Mouse (Mus musculus) lung, postnatal 25 days (tissue): ENCODE data around the gene Nid1.
"Not testable (repeated sequence)": the region's sequence is repeated elsewhere in the genome, so short reads cannot be mapped to it uniquely, and the experiment has no call there.

Experiments
- DNase-seq: peaks from one replicate; pipeline ENCODE4 v3.0.0; 2022; ENCODE audit warnings: low spot score

Nid1 gene

GRCm38 (mm10) chr13:13493517-13493916, 56.2 kb downstream of the Nid1 start:
- DNase-seq, result no peak

DNA sequence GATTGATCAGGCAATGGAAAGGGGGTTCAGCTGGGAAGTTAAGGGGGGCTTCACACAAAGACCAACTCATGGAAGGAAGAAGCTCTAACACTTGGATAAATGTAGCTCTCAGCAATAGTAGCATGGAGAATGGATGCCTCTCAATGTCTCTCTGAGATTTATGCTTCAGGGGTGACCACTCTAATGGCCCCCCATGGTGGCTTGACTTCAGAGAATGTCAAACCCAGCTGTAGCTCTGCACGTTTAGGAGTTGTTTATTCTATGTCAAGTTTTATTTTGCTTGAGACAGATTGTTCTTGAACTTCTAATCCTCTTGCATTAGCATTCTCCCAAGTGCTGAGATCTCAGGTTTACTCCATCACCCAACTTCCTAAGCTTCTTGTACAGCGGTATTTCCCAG, 60.7 kb downstream of the Nid1 start:
- no peak for DNase-seq

- DNase-seq, result no peak
Observed at GRCm38 (mm10) chr13:13502406-13502805, 65.1 kb downstream of the Nid1 start.

GRCm38 (mm10) chr13:13503695-13504386, 66.5 kb downstream of the Nid1 start:
- DNase-seq, result peak; percentile 48

DNA sequence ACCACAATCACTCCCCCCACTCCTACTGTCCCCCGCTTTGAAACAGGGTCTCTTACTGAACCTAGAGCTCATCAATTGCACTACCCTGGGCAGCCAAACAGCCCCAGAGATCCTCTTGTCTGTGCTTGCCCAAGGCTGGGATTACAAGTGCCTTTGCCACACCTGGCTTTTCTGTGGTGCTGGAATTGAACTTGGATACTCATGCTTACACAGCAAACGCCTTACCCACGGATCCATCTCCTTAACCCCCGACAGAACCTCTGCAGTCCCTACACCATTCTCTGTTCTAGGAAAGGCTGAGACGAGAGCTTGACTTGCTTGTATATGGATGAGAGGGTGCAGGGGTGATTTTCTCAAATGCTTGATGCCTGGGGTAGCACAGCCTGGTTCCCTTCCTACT, 67.7 kb downstream of the Nid1 start:
- no peak for DNase-seq

DNA sequence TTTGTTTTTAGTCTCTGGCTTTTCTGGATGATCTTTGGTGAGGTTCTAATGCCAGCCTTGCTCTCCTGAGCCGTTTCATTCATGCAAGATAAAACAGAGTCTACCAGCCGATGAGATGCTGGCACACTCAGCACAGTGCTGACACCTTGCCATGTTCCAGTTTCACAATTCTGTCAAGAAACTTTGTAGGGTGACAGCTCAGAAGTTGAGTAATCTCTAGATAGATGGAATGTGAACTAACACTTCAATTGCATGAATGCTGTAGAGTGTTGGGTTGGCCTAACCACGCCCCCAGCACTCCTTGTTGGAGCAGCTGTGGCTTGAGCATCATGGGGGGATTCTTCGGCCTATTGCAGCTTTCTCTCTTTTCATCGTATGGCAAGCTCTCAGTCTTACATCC, 69.2 kb downstream of the Nid1 start:
- peak; percentile 53 for DNase-seq

DNA sequence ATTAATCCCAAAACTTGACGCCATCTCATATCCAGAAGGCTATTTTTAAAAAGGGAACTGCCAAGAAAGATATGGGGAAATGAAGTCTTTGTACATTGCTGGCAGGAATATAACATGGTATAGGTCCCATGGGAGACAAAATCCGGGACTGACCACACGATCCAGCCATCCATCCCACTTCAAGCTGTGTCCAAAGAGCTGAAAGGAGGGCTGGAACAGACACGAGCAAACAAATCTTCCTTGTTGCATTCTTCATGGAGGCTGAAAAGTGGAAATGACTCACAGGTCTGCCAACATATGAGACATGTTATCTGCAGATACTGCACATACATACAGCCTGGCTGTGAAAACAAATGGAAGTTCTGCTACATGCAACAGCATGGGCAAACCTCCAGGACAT, 77.5 kb downstream of the Nid1 start:
- no peak for DNase-seq

DNA sequence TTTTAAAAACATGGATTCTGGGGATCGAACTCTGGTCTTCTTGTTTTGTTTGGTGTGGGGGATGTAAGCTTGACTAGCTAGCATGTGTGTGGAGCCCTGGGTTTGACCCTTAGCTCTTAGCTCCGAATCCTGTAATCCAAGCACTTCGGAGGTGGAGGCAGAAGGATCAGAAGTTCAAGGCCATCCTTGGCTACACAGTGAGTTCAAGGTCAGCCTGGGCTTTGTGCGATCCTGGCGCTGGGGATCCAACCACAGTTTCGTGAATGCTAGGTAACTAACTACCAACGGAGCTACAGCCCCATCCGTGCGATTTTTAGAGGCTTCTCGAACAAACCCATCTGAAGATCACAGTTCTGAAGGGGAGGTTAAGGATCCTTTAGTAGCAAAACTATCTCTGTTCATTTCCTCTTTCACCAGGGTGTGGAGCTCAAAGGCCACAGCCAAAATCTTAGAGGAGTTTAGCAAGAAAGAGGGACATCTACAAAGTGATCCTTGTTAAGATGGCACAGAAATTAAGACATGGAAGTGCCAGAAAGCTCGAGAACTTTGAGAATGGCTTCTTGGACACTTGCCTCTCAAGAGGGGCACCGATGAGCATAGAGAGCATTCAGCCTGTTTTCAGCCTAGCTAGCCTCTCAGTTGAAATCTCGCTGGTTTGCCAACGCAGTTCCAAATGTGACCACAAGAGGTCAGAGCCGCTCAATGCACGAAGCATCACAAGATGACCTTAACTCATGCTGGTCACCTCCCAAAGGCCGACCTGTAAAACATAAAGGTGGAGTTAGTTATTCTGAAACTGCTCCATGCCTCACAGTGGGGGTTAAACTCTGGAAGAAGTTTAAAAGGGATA, 79.2 kb downstream of the Nid1 start:
- DNase-seq, result peak; percentile 88

- no peak for DNase-seq
Observed at GRCm38 (mm10) chr13:13518114-13518513, 80.8 kb downstream of the Nid1 start.

GRCm38 (mm10) chr13:13520436-13520835, 83.1 kb downstream of the Nid1 start:
- no peak for DNase-seq

DNA sequence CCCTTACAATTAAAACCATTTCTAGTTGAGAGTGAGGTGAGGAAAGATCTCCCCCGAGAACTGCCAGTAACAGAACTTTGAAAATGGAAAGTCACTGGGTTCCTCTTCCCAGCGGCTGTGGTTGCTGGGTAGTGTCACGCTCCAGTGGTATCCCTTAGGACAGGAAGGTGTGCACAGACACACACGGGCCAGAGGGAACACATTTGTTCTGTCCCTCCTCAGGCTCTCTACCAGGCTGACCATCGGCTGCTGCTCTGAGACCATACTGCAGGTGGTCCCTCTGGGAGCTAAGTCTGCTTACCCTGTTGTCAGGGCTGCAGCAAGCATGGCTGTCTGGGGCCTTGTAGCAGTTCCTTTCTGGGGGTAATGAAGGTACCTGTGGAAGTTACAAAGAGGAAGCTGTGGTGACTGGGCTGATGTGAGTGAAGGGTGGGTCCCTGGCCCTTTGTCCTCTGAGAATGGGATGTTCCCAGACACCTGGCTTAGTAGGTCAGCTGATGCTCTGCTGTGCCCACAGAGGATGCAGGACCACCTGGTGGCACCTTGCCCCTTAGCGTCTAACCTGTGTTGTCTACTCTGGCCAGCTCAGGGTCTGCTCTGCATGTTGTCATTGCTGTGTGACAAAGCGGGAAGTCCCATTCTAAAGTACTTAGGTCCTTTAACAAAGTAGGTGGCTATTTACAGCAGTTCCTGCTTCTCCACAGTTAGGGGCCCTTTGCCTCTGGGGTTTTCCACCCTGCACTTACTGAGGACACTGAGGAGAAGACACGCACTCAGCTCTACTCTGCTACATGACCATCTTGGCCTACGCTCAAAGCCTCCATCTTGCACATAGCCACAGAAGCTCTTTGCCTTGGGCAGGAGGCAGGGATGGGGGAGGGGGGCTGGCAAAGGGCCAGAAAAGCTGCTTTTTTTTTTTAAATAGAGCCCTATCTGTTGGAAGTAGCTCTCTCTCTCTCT, 86.6 kb downstream of the Nid1 start:
- DNase-seq, result peak; percentile 18

DNA sequence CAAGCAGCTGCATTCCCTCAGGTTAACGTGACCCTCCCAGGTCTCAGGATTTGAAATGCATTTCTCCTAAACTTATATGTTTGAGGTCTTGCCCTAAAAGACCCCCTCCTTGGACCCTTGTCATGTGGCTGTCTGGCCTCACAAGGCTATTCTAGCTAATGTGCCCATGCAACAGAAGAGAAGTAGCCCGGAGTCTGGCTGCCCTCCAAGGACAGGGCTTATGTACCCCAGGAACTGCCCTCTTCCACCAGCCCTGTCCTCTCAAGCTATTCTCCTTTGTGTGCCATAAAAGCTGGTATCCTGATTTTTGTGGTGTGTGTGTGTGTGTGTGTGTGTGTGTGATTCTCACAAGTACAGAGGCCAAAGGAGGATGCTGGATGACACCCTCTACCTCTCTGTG, 87.9 kb downstream of the Nid1 start:
- DNase-seq, result no peak

DNA sequence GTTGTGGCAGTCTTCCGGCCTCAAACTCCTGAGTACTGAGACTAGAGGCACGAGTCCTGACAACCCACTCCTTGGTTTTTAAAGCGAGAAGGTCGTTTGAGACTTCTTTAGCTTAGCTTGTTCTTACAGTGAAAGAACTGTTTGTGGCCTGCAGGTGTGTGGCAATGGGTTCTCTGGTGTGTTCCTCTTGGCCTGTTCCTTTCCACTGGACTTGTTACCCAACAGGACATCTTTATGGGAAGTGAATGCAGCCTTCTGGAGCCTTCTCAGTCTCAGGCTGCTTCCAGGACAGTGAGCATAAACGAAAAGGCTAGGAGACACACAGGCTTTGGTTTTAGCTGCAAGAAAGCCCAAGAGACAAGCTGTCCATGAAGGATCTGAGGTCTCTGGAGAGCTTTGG, 88.5 kb downstream of the Nid1 start:
- DNase-seq, result peak; percentile 40

GRCm38 (mm10) chr13:13529115-13529542, 91.8 kb downstream of the Nid1 start:
- DNase-seq, result peak; percentile 73

DNA sequence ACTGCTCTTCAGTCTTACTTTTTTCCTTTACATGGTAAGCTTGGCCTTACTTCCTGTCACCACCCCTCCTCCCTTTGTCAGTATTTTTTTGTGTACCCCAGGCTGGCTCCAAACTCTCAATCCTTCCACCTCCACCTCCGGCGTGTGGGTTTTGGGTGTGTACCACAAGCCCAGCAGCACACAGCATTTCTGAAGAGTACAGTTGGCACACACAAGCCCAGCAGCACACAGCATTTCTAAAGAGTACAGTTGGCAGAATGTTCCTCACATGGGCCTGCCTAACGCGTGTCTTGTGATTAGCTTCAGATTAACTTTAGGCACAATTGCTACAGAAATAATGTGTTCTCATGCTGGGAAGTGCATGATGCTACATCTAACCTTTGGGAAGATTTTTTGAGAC, 93.6 kb downstream of the Nid1 start:
- peak; percentile 7 for DNase-seq

- no peak for DNase-seq
Observed at GRCm38 (mm10) chr13:13531923-13532322, 94.6 kb downstream of the Nid1 start.

DNA sequence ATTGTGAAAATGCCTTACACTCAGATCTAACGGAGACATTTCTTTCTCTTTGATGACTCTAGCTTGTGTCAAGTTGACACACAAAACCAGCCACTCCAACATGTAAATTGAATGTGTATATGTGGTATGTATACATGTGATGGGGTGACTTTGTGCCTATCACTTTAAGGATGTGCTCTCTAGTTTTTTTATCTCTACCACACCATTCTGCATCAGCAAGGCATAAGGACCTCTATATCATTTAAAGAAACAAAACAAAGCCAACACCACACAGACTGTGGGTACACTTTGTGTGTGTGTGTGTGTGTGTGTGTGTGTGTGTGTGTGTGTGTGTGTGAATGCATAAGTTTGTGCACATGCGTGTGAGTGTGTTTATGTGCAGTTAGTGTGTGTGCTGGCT, 99.2 kb downstream of the Nid1 start:
- no peak for DNase-seq

DNA sequence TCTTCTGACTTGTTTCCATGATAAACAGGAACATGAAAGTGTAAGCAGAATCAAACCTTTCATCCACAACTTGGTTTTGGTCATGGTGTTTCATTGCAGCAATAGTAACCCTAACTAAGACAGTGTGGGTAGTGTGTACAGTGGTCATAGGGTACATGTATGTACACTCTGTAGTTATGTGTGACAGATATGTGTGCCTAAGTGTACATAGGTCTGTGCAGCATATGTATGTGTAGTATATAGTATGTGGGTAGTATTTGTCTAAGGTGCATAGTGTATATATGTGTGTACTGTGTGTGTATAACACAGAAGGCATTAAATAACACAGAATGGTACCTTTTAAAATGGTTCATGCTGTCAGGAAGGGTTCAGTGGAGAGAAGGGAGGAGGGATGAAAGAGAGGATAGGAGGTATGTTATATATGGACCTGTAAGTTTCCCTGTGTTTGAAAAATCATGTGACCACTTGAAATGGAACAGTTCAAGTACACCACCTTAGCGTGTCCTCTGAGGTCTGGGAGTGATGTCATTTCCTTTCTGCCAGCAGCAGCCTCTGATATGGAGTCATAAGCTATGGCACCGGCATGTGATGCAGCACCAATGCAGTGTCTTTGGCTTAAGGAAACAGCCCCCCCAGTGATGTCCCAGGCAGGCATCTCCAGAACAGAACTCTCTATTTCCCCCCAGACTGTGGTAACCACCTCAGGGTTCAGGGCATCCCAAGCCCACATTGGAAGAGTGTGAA, 100.1 kb downstream of the Nid1 start:
- no peak for DNase-seq

GRCm38 (mm10) chr13:13538585-13539300, 101.4 kb downstream of the Nid1 start:
- peak; percentile 80 for DNase-seq

DNA sequence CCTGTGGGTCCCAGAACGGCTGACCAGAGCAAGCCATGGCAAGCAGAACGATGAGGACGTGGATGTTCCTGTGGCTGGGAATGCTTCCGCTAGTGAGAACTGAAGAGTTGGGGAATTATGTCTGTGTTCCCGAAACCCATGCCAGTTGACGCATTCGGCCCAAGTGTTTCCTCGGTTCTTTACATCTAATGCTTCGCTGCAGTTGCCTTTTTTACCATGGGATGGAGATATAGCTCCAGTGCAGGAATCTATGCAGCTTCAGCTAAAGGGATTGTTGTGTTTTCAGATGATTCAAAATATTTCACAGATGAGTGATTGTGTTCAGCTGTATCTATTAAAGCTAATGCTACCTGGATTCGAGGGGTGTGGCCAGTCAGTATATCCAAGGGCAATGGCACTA, 105.7 kb downstream of the Nid1 start:
- DNase-seq, result not testable (repeated sequence)

DNA sequence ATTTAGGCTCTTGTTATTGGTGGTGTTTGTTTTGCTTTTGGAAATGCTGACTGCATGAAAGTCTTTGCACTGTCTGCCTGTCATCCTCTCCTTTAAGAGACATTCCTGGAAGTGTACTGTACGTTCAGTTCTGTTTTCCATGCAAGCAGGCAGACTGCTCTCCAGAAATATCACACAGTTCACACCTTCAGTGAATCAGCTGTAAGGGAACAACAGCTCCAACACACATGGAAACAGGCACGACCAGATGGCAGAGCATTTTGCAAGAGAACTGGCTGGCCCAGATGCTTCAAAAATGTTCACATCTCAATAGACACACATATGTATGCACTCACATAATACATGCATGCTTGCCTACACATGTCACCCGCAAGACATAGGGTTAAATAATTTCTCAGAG, 109.4 kb downstream of the Nid1 start:
- DNase-seq, result no peak
